Mouse (Mus musculus) embryo, embryonic 10 days (tissue): ENCODE results near the gene Furin.

Source experiments
- DNase-seq: peaks from one replicate; pipeline ENCODE4 v3.0.0-alpha.2; 2015; ENCODE audit warnings: low spot score

Gene Furin

GRCm38 (mm10) chr7:80341793-80342192 is 63.4 kb downstream of the Furin start:
- DNase-seq, result no peak

GRCm38 (mm10) chr7:80340793-80341192 is 64.4 kb downstream of the Furin start, which contains the start of gene Unc45a:
Unc45a (minus strand) TSS chr7:80341005.
- DNase-seq, result peak; percentile 81

DNA sequence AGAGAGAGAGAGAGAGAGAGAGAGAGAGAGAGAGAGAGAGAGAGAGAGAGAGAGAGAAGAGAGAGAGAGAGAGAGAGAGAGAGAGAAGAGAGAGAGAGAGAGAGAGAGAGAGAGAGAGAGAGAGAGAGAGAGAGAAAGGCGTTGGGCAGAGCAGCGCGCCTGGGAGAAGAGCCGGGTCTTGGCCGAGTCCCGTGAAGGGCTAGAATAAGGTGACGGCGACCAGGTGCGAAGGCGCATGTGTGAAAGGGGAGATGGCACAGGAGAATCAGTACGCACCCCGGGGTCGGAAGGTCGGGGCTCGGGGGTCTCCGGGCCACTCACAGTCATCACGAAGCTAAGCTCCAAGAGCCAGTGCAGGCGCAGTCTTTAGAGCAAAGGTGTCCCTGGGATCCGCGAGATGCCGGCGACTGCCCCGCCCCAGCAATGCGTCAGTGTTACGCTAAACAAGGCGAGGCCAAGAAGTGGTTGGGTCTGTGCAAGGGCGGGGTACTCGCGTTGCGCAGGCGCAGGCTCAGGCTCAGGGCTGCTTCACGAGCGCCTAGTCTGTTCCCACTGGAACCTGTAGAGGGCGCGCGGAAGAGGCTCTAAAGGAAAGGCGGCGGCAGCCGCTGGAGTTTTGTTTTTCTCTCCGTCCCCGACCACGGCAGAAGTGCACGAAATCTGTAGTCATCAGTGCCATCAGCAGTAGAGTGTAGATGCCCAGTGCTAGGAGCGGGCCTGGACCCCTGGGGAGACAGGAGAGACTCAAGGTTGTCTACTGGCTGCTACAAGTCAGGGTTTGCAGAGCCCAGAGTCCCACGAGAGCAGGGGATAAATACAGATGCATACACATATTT is 65.2 kb downstream of the Furin start:
- peak; percentile 98 for DNase-seq

GRCm38 (mm10) chr7:80339371-80339770 is 65.9 kb downstream of the Furin start:
- DNase-seq, result peak; percentile 44
